Mouse (Mus musculus) CH12.LX (cell line): ENCODE measurements around the gene Dnajc13. TPM values are rescaled to one million over a fixed set of nuclear protein-coding genes. Genes with fewer than 3 reads are reported as not detected.

Experiments
- DNase-seq: peaks from one replicate; pipeline ENCODE4 v3.0.0-alpha.2; 2013; ENCODE audit errors: extremely low read depth
- H3K27ac ChIP-seq: 2 replicates; pipeline ENCODE4 v1.5.1; 2012; ENCODE audit warnings: low read depth, mild to moderate bottlenecking, control low read depth, moderate library complexity; ENCODE audit not compliant: insufficient read depth
- H3K27me3 ChIP-seq: replicated peaks from 2 replicates; pipeline ENCODE3; 2012; ENCODE audit warnings: inconsistent platforms
- H3K36me3 ChIP-seq, 2 experiments: replicated peaks in 1 of 2; 2 replicates each; pipeline versions ENCODE3 to v1.6.1; 2012; ENCODE audit warnings: inconsistent platforms in 1 of 2, low read length in 1 of 2, mild to moderate bottlenecking in 1 of 2, mixed read lengths in 1 of 2, moderate library complexity in 1 of 2; ENCODE audit not compliant: control insufficient read depth in 1 of 2, insufficient read depth in 1 of 2
- H3K4me1 ChIP-seq, 2 experiments: 2 replicates each; pipeline ENCODE4 v1.6.1; 2012; ENCODE audit warnings: inconsistent platforms in 1 of 2, moderate library complexity in 1 of 2; ENCODE audit not compliant: insufficient read depth in 2 of 2, control insufficient read depth in 1 of 2
- H3K4me2 ChIP-seq: 2 replicates; pipeline ENCODE4 v1.6.1; 2012; ENCODE audit warnings: low read depth, mild to moderate bottlenecking, control low read depth; ENCODE audit not compliant: poor library complexity, insufficient read depth, severe bottlenecking
- H3K4me3 ChIP-seq, 3 experiments: fragments of 150-350 bp in 1 of 3; sonication (generic) in 1 of 3; replicated peaks in 1 of 3; 2 replicates each; pipeline versions ENCODE3 to v1.5.1; 2011 to 2012; ENCODE audit warnings: low read depth in 2 of 3, low read length in 2 of 3, mild to moderate bottlenecking in 2 of 3, moderate library complexity in 2 of 3, control low read depth in 1 of 3, improper control_type of control experiment in 1 of 3, inconsistent platforms in 1 of 3, mixed read lengths in 1 of 3; ENCODE audit not compliant: poor library complexity in 1 of 3
- H3K79me2 ChIP-seq: replicated peaks from 2 replicates; pipeline ENCODE4 v1.6.1; 2012; ENCODE audit warnings: mild to moderate bottlenecking, moderate library complexity; ENCODE audit not compliant: control insufficient read depth, poor library complexity, insufficient read depth, severe bottlenecking; ENCODE audit errors: extremely low read depth
- H3K9ac ChIP-seq: 2 replicates; pipeline ENCODE4 v1.6.1; 2012; ENCODE audit warnings: low read depth, mild to moderate bottlenecking, control low read depth, moderate library complexity; ENCODE audit not compliant: insufficient read depth
- H3K9me3 ChIP-seq: replicated peaks from 2 replicates; pipeline ENCODE3; 2012; ENCODE audit warnings: low read length, inconsistent platforms, mixed read lengths
- CHD2 ChIP-seq: IDR thresholded peaks from 2 replicates; pipeline ENCODE4 v1.6.1; 2011; ENCODE audit warnings: low read length, improper control_type of control experiment
- ELF1 ChIP-seq: IDR thresholded peaks from 2 replicates; pipeline ENCODE4 v1.6.1; 2014; ENCODE audit warnings: low read depth, mild to moderate bottlenecking, inconsistent platforms, low read length, improper control_type of control experiment
- HCFC1 ChIP-seq: IDR thresholded peaks from 2 replicates; pipeline ENCODE4 v1.6.1; 2012; ENCODE audit warnings: low read depth, mild to moderate bottlenecking, inconsistent platforms, low read length, improper control_type of control experiment
- IRF4 ChIP-seq: IDR thresholded peaks from 2 replicates; pipeline ENCODE4 v1.6.1; 2014; ENCODE audit warnings: low read depth, mild to moderate bottlenecking, inconsistent platforms, low read length, improper control_type of control experiment
- JUN ChIP-seq: IDR thresholded peaks from 2 replicates; pipeline ENCODE4 v1.6.1; 2011; ENCODE audit warnings: low read depth, mild to moderate bottlenecking, low read length, improper control_type of control experiment, moderate library complexity; ENCODE audit not compliant: insufficient read depth
- MAFK ChIP-seq: IDR thresholded peaks from 2 replicates; pipeline ENCODE4 v1.6.1; 2011; ENCODE audit warnings: low read length, improper control_type of control experiment; ENCODE audit not compliant: insufficient replicate concordance
- MAX ChIP-seq: IDR thresholded peaks from 2 replicates; pipeline ENCODE4 v1.6.1; 2011; ENCODE audit warnings: low read length, improper control_type of control experiment
- MAZ ChIP-seq: IDR thresholded peaks from 2 replicates; pipeline ENCODE4 v1.6.1; 2012; ENCODE audit warnings: low read depth, mild to moderate bottlenecking, inconsistent platforms, low read length, improper control_type of control experiment, moderate library complexity
- MEF2A ChIP-seq: IDR thresholded peaks from 2 replicates; pipeline ENCODE4 v1.6.1; 2014; ENCODE audit warnings: low read depth, mild to moderate bottlenecking, inconsistent platforms, low read length, improper control_type of control experiment, borderline replicate concordance
- NRF1 ChIP-seq: IDR thresholded peaks from 2 replicates; pipeline ENCODE4 v1.6.1; 2014; ENCODE audit warnings: low read depth, mild to moderate bottlenecking, inconsistent platforms, low read length, improper control_type of control experiment, moderate library complexity
- POLR2A ChIP-seq: IDR thresholded peaks from 2 replicates; pipeline ENCODE4 v1.6.1; 2011; ENCODE audit warnings: low read depth, mild to moderate bottlenecking, improper control_type of control experiment, low read length
- RAD21 ChIP-seq: IDR thresholded peaks from 2 replicates; pipeline ENCODE4 v1.6.1; 2011; ENCODE audit warnings: low read depth, mild to moderate bottlenecking, low read length, improper control_type of control experiment, moderate library complexity
- RCOR1 ChIP-seq: conservative IDR thresholded peaks from 2 replicates; pipeline ENCODE4 v1.6.1; 2012; ENCODE audit warnings: low read depth, mild to moderate bottlenecking, inconsistent platforms, low read length, improper control_type of control experiment
- SIN3A ChIP-seq: IDR thresholded peaks from 2 replicates; pipeline ENCODE4 v1.6.1; 2012; ENCODE audit warnings: low read length, improper control_type of control experiment, inconsistent platforms
- ZC3H11A ChIP-seq: IDR thresholded peaks from 2 replicates; pipeline ENCODE4 v1.6.1; 2012; ENCODE audit warnings: low read depth, mild to moderate bottlenecking, inconsistent platforms, low read length, improper control_type of control experiment
- ZKSCAN1 ChIP-seq: IDR thresholded peaks from 2 replicates; pipeline ENCODE4 v1.6.1; 2012; ENCODE audit warnings: low read depth, inconsistent platforms, low read length, improper control_type of control experiment, borderline replicate concordance
- ZMIZ1 ChIP-seq: IDR thresholded peaks from 2 replicates; pipeline ENCODE4 v1.6.1; 2012; ENCODE audit warnings: low read depth, mild to moderate bottlenecking, inconsistent platforms, low read length, improper control_type of control experiment
- dilution Hi-C: fragments of 300-500 bp; cut with MboI; formaldehyde crosslinking; loops from 2 replicates; pipeline ENCODE4 v1.14.3; 2020; ENCODE audit warnings: low sequenced_read_pairs; ENCODE audit not compliant: extremely low pct_unique_long_range_greater_than_20kb, extremely low pct_ligation_motif_present
- in situ Hi-C: fragments of 300-500 bp; cut with MboI; formaldehyde crosslinking; loops from 3 replicates; pipeline ENCODE4 v1.14.3; 2019; ENCODE audit warnings: low sequenced_read_pairs, low pct_ligation_motif_present, low pct_unique_long_range_greater_than_20kb, mixed read lengths
- polyA plus RNA-seq: library from polyadenylated mRNA; unstranded; fragments of >175 nt; gene quantifications from 2 replicates; pipeline ENCODE4 v1.2.1, GENCODE M21; 2012; ENCODE audit warnings: low read depth; ENCODE audit not compliant: insufficient read length
- total RNA-seq, 2 experiments: library from RNA; depleted of rRNA; stranded (reverse); fragments of 300-350 nt in 1 of 2; fragments of >200 nt in 1 of 2; gene quantifications; 2 replicates each; pipeline ENCODE4 v1.2.3; 2012 to 2014

Gene Dnajc13
- total and polyA plus RNA-seq, 3 experiments = 30.1 to 51.9 (median 30.4) TPM

DNA sequence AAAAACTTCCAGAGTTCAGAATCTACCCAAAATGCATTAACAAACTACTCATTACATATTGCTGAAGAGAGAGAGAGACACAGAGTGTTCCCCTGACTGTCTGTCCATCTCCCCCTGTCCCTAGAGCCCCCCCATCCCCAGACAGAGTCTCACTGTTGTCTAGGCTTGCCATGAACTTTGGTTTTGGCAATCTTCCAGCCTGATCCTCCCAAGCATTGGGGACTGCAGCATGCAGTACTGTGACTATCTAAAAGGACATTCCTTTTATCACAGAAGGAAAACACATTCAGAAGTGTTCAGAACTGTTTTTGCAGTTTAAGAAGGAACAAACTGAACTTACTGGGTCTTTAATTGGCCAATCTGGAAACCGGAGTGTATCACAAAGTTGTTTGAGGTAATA, 74.0 kb downstream of the Dnajc13 start:
- Histone ChIP-seq H3K4me2 (no peak overlapping the region), H3K4me1 (no peaks in the 10 kb centered on the region), H3K4me3 (no peak overlapping the region), H3K9ac (no peak overlapping the region), H3K27ac (no peak overlapping the region), H3K27me3 (no peaks in the 10 kb centered on the region), H3K79me2 (no peaks in the 10 kb centered on the region), H3K36me3 (peaks cover 32 to 80% of the 10 kb centered on the region in 2 experiments), H3K9me3 (no peaks in the 10 kb centered on the region)
- dilution Hi-C loops = no loop called here
- in situ Hi-C loops = no loop called here
- TF ChIP-seq MAFK (no peak), ZKSCAN1 (no peak), MEF2A (no peak), POLR2A (no peak), ELF1 (no peak), HCFC1 (no peak), RAD21 (no peak), JUN (no peak), NRF1 (no peak), ZC3H11A (no peak), IRF4 (no peak), RCOR1 (no peak), SIN3A (no peak), ZMIZ1 (no peak), MAZ (no peak), MAX (no peak)
- no peak for DNase-seq

DNA sequence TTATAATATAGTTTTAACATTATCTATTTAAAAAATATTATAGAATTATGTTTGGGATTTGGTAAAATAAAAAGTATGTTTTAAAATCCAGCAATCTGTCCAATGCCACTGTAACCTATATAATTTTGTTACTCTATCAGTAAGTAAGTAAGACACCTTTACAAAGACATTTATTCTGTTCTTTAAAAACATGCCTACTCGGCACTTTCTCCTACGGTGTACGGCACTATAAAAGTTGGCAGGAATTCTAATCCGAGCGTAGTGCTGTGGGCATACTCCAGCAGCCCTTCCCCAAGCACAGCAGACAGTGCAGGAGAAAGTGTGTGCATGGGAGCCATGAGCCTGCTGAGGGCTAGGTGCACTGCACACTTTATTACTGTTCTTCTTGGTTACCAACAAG, 75.7 kb downstream of the Dnajc13 start:
- H3K4me2 ChIP-seq = no peak overlapping the region
- in situ Hi-C loops (no loop called here), dilution Hi-C loops (no loop called here)
- H3K27me3 ChIP-seq = no peaks in the 10 kb centered on the region
- no peak overlapping the region for H3K27ac ChIP-seq
- peak; percentile 85 for TF ChIP-seq MAFK
- no peak for TF ChIP-seq CHD2
- peaks cover 26 to 80% of the 10 kb centered on the region in 2 experiments for H3K36me3 ChIP-seq
- H3K9me3 ChIP-seq = no peaks in the 10 kb centered on the region
- no peak overlapping the region for H3K4me3 ChIP-seq
- no peak overlapping the region for H3K9ac ChIP-seq
- no peaks in the 10 kb centered on the region for H3K79me2 ChIP-seq
- no peak for DNase-seq
- no peaks in the 10 kb centered on the region for H3K4me1 ChIP-seq
